Mouse (Mus musculus) spleen, adult 2 months (tissue): ENCODE measurements around the gene Hipk1. TPM values are rescaled to one million over a fixed set of nuclear protein-coding genes. Genes with fewer than 3 reads are reported as not detected.

ENCODE experiments used
- DNase-seq, 2 experiments: peaks; one replicate each; pipeline versions ENCODE4 v3.0.0 to v3.0.0-alpha.2; 2012 to 2021; ENCODE audit warnings: low spot score in 2 of 2, low read depth in 1 of 2
- H3K27ac ChIP-seq: fragments of 200-500 bp; 2 replicates; pipeline ENCODE4 v1.5.1; 2012; ENCODE audit warnings: low read length, inconsistent platforms; ENCODE audit not compliant: insufficient read depth
- H3K27me3 ChIP-seq: fragments of 200-500 bp; 2 replicates; pipeline ENCODE4 v1.6.1; 2012; ENCODE audit warnings: mild to moderate bottlenecking, moderate library complexity, low read length, inconsistent platforms; ENCODE audit not compliant: control insufficient read depth, insufficient read depth
- H3K36me3 ChIP-seq: fragments of 200-500 bp; 2 replicates; pipeline ENCODE4 v1.6.1; 2012; ENCODE audit warnings: mild to moderate bottlenecking, low read length, inconsistent platforms; ENCODE audit not compliant: control insufficient read depth, insufficient read depth
- H3K4me1 ChIP-seq: fragments of 200-500 bp; 2 replicates; pipeline ENCODE4 v1.6.1; 2011; ENCODE audit warnings: inconsistent platforms; ENCODE audit not compliant: control insufficient read depth, insufficient read depth, insufficient read length
- H3K4me3 ChIP-seq: fragments of 200-500 bp; 2 replicates; pipeline ENCODE4 v1.5.1; 2011; ENCODE audit warnings: mild to moderate bottlenecking, inconsistent platforms; ENCODE audit not compliant: insufficient read depth, insufficient read length; ENCODE audit errors: extremely low read depth
- CTCF ChIP-seq: fragments of 200-500 bp; IDR thresholded peaks from 2 replicates; pipeline ENCODE4 v1.5.1; 2011; ENCODE audit warnings: mild to moderate bottlenecking, inconsistent platforms; ENCODE audit not compliant: insufficient read depth, insufficient read length, insufficient replicate concordance; ENCODE audit errors: extremely low read depth
- POLR2A ChIP-seq: fragments of 200-500 bp; IDR thresholded peaks from 2 replicates; pipeline ENCODE4 v1.6.1; 2011; ENCODE audit warnings: low read depth, low read length, inconsistent platforms
- WGBS: fragments of 180-500 bp; shearing (Covaris S2); methylation state at CpG from one replicate; pipeline ENCODE4 v1.1.7; 2018; 5-methylcytosine and 5-hydroxymethylcytosine counted together
- polyA plus RNA-seq: library from polyadenylated mRNA; depleted of rRNA; stranded (reverse); fragments of >200 nt; gene quantifications from 2 replicates; pipeline ENCODE4 v1.2.3, GENCODE M21; 2012

Gene Hipk1
- polyA plus RNA-seq, 1 experiment, result 72.4 TPM

DNA sequence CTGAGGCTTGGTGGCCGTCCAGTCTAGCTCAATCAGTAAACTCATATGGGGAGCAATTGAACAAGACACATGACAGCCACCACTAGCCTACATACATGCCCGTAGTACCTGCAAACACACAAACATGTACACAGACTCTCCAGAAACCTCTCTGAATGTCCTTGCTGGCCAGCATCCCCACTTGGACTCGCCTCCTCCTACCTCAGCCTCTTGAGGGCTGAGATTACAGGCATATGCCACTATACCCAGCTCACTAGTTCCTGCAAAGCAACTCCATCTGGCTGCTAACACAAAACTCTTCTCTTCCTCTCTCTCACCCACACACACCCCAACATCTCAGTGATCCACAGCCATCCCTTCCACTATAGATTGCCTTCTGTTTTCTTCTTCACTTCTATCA is 11.1 kb downstream of the Hipk1 start:
- Histone ChIP-seq H3K27me3 (no peaks in the 10 kb centered on the region), H3K4me1 (peaks cover 45% of the 10 kb centered on the region), H3K27ac (peak overlapping the region; percentile 60), H3K4me3 (no peak overlapping the region), H3K36me3 (peaks cover 6% of the 10 kb centered on the region)
- DNase-seq, result no peak
- 83% methylated on average over 3 of the region's 3 CpGs for whole genome bisulfite sequencing
- TF ChIP-seq POLR2A (no peak), CTCF (no peak)

DNA sequence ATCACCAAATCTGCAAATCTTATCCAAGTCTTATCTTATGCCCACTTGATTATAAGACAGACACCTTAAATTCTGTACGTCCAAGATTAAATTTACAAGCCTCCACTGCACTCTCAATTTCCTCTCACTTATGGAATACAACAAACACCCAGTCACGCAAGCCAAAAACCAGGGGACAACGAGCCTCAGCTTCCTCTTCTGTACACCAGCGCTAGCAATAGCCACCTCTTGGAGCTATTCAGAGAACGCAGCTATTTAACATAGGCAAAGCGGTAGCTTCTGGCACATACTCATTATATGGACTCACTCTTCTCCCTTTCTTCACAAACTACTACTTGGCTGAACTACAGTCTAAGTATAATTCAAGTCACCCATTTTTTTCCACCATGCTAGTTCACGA is 12.2 kb downstream of the Hipk1 start:
- Histone ChIP-seq H3K36me3 (peaks cover 6% of the 10 kb centered on the region), H3K4me3 (no peak overlapping the region), H3K27ac (no peak overlapping the region; the same call in 1 of the 2 replicates), H3K27me3 (no peaks in the 10 kb centered on the region), H3K4me1 (peaks cover 42% of the 10 kb centered on the region)
- WGBS, result 23% methylated on average over 7 of the region's 7 CpGs
- no peak for DNase-seq
- no peak for TF ChIP-seq CTCF
- no peak for TF ChIP-seq POLR2A

DNA sequence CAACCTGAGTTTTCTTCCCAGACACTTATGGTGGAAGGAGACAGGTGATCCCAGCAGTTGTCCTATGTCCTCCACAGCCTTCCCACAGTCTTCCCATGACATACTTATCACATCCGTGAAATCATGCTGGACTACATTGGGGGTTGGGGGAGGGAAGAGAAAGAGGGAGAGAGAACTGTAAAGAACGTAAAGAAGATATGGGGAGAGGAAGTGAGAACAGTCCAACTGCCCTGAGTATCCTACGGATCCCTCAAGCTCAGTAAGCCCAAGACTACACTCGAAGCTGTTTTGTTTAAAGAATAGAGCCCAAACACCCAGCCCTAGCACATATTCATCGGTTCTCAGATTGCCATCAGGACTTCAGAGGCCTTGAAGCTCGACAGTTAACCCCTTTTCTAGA is 12.7 kb downstream of the Hipk1 start:
- Histone ChIP-seq H3K4me3 (no peak overlapping the region), H3K27ac (peak overlapping the region; percentile 10; the same call in 1 of the 2 replicates), H3K36me3 (peaks cover 6% of the 10 kb centered on the region), H3K4me1 (peaks cover 41% of the 10 kb centered on the region), H3K27me3 (no peaks in the 10 kb centered on the region)
- WGBS, result 30% methylated on average over 6 of the region's 6 CpGs
- no peak for TF ChIP-seq CTCF
- no peak for TF ChIP-seq POLR2A
- no peak for DNase-seq

DNA sequence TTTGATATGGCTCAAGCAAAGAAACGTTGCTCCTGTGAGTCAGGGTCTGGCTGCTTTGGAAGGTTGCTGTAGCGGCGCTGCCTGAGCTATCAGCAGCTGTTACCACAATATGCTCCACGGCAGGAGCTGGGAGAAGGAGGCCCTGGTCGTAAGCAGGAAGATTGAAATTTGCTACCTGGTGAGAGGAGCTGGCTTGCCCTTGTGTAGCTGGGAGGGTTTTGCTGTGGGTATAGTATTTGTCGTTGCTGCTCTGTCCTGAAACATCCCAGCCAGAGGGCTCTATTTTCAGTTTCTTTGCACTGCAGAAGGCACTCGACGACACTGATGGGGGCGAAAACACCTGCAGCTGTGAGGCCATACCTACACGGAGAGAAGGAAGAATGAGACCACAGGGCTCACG is 13.4 kb downstream of the Hipk1 start:
- no peak overlapping the region for H3K4me3 ChIP-seq
- peak overlapping the region; percentile 29; the same call in 1 of the 2 replicates for H3K27ac ChIP-seq
- WGBS, result 37% methylated on average over 11 of the region's 11 CpGs
- DNase-seq, result no peak
- peaks cover 43% of the 10 kb centered on the region for H3K4me1 ChIP-seq
- H3K27me3 ChIP-seq, result no peaks in the 10 kb centered on the region
- peaks cover 6% of the 10 kb centered on the region for H3K36me3 ChIP-seq
- TF ChIP-seq CTCF, result no peak
- TF ChIP-seq POLR2A, result no peak

DNA sequence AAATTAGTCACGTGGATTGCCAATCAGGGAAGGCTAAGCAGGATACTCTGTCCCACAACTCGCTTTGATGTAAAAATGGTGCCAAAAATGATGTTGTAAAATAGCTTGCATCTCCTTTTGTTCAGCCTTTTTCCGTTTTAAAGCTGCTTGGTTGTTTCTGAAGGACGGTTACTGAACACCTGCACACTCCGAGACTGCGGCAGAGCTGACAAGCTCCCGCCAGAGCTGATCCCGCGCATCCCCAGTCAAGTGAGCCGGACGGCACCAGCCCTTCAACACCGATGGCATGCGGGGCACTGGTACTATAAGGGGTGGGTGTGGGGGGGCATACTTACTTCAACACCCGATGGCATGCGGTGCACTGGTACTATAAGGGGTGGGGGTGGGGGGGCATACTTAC is 17.4 kb downstream of the Hipk1 start:
- Histone ChIP-seq H3K4me3 (peak overlapping the region; percentile 28; the same call in 1 of the 2 replicates), H3K27me3 (no peaks in the 10 kb centered on the region), H3K27ac (peak overlapping the region; percentile 86), H3K36me3 (peaks cover 8% of the 10 kb centered on the region), H3K4me1 (peaks cover 39% of the 10 kb centered on the region)
- TF ChIP-seq CTCF, result no peak
- TF ChIP-seq POLR2A, result no peak
- no peak for DNase-seq
- WGBS, result 13% methylated on average over 15 of the region's 15 CpGs

DNA sequence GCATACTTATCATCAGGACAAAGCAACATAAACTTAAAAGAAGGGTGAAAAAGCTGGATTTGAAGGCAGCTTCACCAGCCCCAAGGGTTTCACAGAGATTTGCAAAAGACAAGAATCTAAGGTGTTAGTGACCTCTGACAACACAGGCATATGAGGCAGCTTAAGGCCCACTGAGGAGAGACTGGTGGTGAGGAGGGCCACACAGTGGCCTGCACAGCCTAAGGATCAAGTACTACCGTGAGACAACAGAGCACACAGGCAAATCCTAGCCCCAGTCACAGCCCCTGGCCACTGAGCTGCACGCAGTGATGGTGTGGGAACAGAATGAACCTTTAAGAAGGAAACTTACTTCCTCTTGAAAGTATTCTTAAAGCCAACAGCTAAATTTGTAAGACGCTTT is 17.9 kb downstream of the Hipk1 start:
- Histone ChIP-seq H3K27me3 (no peaks in the 10 kb centered on the region), H3K4me3 (no peak overlapping the region), H3K27ac (peak overlapping the region; percentile 86), H3K36me3 (peaks cover 11% of the 10 kb centered on the region), H3K4me1 (peaks cover 36% of the 10 kb centered on the region)
- DNase-seq, result no peak
- TF ChIP-seq POLR2A, result no peak
- TF ChIP-seq CTCF, result no peak
- 12% methylated on average over 3 of the region's 3 CpGs for WGBS

DNA sequence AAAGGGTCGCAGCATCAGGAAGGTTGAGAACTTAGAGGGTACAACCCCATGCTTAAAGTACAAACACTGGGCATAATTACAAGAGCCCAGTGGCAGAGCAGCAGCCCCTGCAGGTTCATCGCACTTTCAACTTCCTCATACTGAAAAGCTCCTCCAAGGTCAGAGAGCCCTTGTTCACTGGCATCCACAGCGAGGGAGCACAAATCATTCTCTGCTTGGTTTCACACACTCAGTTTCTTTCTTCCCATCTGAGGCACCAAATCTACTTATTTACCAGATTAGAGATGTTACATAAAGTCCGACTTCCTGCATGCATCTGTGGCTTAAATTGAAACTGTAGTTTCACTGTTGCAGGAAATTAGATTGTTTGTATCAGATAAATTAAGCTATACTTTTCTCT is 18.5 kb downstream of the Hipk1 start:
- H3K4me3 ChIP-seq, result no peak overlapping the region
- WGBS, result 4% methylated on average over 4 of the region's 4 CpGs
- H3K27me3 ChIP-seq, result no peaks in the 10 kb centered on the region
- H3K36me3 ChIP-seq, result peaks cover 15% of the 10 kb centered on the region
- H3K4me1 ChIP-seq, result peaks cover 30% of the 10 kb centered on the region
- TF ChIP-seq CTCF, result no peak
- TF ChIP-seq POLR2A, result no peak
- H3K27ac ChIP-seq, result peak overlapping the region; percentile 86
- peak in 1 of 2 experiments; percentile 61 for DNase-seq
